Mouse (Mus musculus) spleen, embryonic (tissue): ENCODE results near the gene Adcy10.

ENCODE experiments used
- CTCF ChIA-PET: fragments of 350-600 bp; sonication (Branson Sonifier 250); formaldehyde crosslinking; loops from one replicate; lab custom pipeline; 2022; lab: Charles Lee

Adcy10 gene

GRCm38 (mm10) chr1:165484688-165485233 lies at the start of gene Adcy10:
Gene Adcy10 (plus strand): TSS chr1:165485183.
- CTCF ChIA-PET = no interaction called here

GRCm38 (mm10) chr1:165438289-165439021 lies 46.5 kb upstream of the Adcy10 start:
- CTCF ChIA-PET = no interaction called here

GRCm38 (mm10) chr1:165440788-165441187 lies 44.2 kb upstream of the Adcy10 start:
- CTCF ChIA-PET = no interaction called here

GRCm38 (mm10) chr1:165441201-165441600 lies 43.8 kb upstream of the Adcy10 start:
- CTCF ChIA-PET = no interaction called here

- CTCF ChIA-PET = no interaction called here
Measured at GRCm38 (mm10) chr1:165441719-165442118, 43.3 kb upstream of the Adcy10 start.

- CTCF ChIA-PET = no interaction called here
Measured at GRCm38 (mm10) chr1:165459041-165459502, 25.9 kb upstream of the Adcy10 start.

GRCm38 (mm10) chr1:165459503-165460181 lies 25.3 kb upstream of the Adcy10 start:
- CTCF ChIA-PET = no interaction called here

- CTCF ChIA-PET = no interaction called here
Measured at GRCm38 (mm10) chr1:165460360-165460800, 24.6 kb upstream of the Adcy10 start, which contains the start of the genes Dcaf6 and Mpc2. Gene Dcaf6 (minus strand): TSS chr1:165460475. Gene Mpc2 (plus strand): TSS chr1:165460637.

GRCm38 (mm10) chr1:165460801-165461377 lies 24.1 kb upstream of the Adcy10 start:
- CTCF ChIA-PET = no interaction called here

GRCm38 (mm10) chr1:165461681-165462080 lies 23.3 kb upstream of the Adcy10 start:
- CTCF ChIA-PET = no interaction called here

- CTCF ChIA-PET = no interaction called here
Measured at GRCm38 (mm10) chr1:165462861-165463260, 22.1 kb upstream of the Adcy10 start.

GRCm38 (mm10) chr1:165464574-165464973 lies 20.4 kb upstream of the Adcy10 start:
- CTCF ChIA-PET = no interaction called here

- CTCF ChIA-PET = no interaction called here
Measured at GRCm38 (mm10) chr1:165468971-165469370, 16.0 kb upstream of the Adcy10 start.

- CTCF ChIA-PET = no interaction called here
Measured at GRCm38 (mm10) chr1:165469717-165470116, 15.3 kb upstream of the Adcy10 start.

- CTCF ChIA-PET = no interaction called here
Measured at GRCm38 (mm10) chr1:165471490-165471889, 13.5 kb upstream of the Adcy10 start.

- CTCF ChIA-PET = no interaction called here
Measured at GRCm38 (mm10) chr1:165486108-165486507, 1.1 kb downstream of the Adcy10 start.

- CTCF ChIA-PET = no interaction called here
Measured at GRCm38 (mm10) chr1:165489197-165489596, 4.2 kb downstream of the Adcy10 start.

GRCm38 (mm10) chr1:165498856-165499255 lies 13.9 kb downstream of the Adcy10 start:
- CTCF ChIA-PET = no interaction called here

- CTCF ChIA-PET = no interaction called here
Measured at GRCm38 (mm10) chr1:165503307-165504024, 18.5 kb downstream of the Adcy10 start.

- CTCF ChIA-PET = no interaction called here
Measured at GRCm38 (mm10) chr1:165506303-165506702, 21.3 kb downstream of the Adcy10 start.

- CTCF ChIA-PET = no interaction called here
Measured at GRCm38 (mm10) chr1:165510161-165510560, 25.2 kb downstream of the Adcy10 start.
